ENCODE assay signal across 17 mouse cellular contexts in genomic region chr1:167313220-167313619, GRCm38 (mm10). TPM values are rescaled to one million over a fixed set of nuclear protein-coding genes. Genes with fewer than 3 reads are reported as not detected.
A peak's percentile ranks its signal among the peaks of the same experiment; 100 is the strongest.
DNase-seq lines count a peak whose midpoint lies in the region; ATAC-seq and TF ChIP-seq lines count a peak whose summit lies in the region.
"Had no signal": no experiment of that assay in that cellular context is flagged by ENCODE, and none has a peak within 500 bp of the region (broad histone marks: within the 10 kb centered on the region; RNA-seq: fewer than 3 reads in every experiment).

No protein-coding gene starts in this region.

- no peaks in the 10 kb centered on the region for H3K9me3 ChIP-seq in hindbrain, postnatal 0 days (ENCODE audit: low read length)
- H3K9me3 ChIP-seq in hindbrain, embryonic 10.5 days = no peaks in the 10 kb centered on the region
- H3K9me3 ChIP-seq in megakaryocyte, embryonic 14.5 days = no peaks in the 10 kb centered on the region
- H3K9me3 ChIP-seq: forebrain, embryonic 13.5 days; intestine, embryonic 15.5 days; limb, embryonic 13.5 days; lung, embryonic 15.5 days; stomach, embryonic 15.5 days had no signal

- peak; percentile 14 for DNase-seq in CD4-positive, CD25-positive, alpha-beta regulatory T cell, adult 2 months (ENCODE audit: low read depth, low spot score)
- no peak for DNase-seq in hindbrain, postnatal 0 days (ENCODE audit: low spot score)
- no peak for DNase-seq in hindbrain, embryonic 10.5 days (ENCODE audit: low spot score)
- DNase-seq in thymus, postnatal 14 days = no peak
- no peak for DNase-seq in testis, postnatal 14 days (ENCODE audit: low spot score)
- DNase-seq: cerebellum, postnatal 25 days; kidney, postnatal 25 days; layer of hippocampus, adult 9-11 months had no signal

- ATAC-seq in CD4-positive, CD25-positive, alpha-beta regulatory T cell, adult 4 months = no peak
- ATAC-seq in hindbrain, postnatal 0 days = no peak
- no peak for ATAC-seq in megakaryocyte, adult 5-6 weeks (ENCODE audit: poor library complexity, severe bottlenecking)
- ATAC-seq: forebrain, embryonic 13.5 days; intestine, embryonic 15.5 days; midbrain, embryonic 16.5 days had no signal

- peaks cover 4% of the 10 kb centered on the region; the same call in 1 of the 2 replicates for H3K4me1 ChIP-seq in hindbrain, postnatal 0 days (ENCODE audit: insufficient read depth, low read length)
- H3K4me1 ChIP-seq in hindbrain, embryonic 10.5 days (replicated peaks) = peaks cover 10% of the 10 kb centered on the region
- H3K4me1 ChIP-seq in megakaryocyte, embryonic 14.5 days = peaks cover 49% of the 10 kb centered on the region
- H3K4me1 ChIP-seq: intestine, embryonic 15.5 days; lung, embryonic 15.5 days; stomach, embryonic 15.5 days had no signal

- WGBS in hindbrain, postnatal 0 days = 90% methylated on average over 4 of the region's 4 CpGs
- WGBS in hindbrain, embryonic 10.5 days = 91% methylated on average over 4 of the region's 4 CpGs

- TF ChIP-seq CTCF in hindbrain, postnatal 0 days (IDR thresholded peaks at IDR 0.05; ENCODE audit: low read depth) = peak; percentile 39

- H3K9ac ChIP-seq in hindbrain, postnatal 0 days (replicated peaks; ENCODE audit: low read length) = no peak overlapping the region
- H3K9ac ChIP-seq: forebrain, embryonic 13.5 days; intestine, embryonic 15.5 days; limb, embryonic 13.5 days; lung, embryonic 15.5 days; stomach, embryonic 15.5 days had no signal

- no peak overlapping the region for H3K4me3 ChIP-seq in hindbrain, postnatal 0 days (ENCODE audit: low read length)
- H3K4me3 ChIP-seq in hindbrain, embryonic 10.5 days = no peak overlapping the region
- H3K4me3 ChIP-seq in megakaryocyte, embryonic 14.5 days (replicated peaks) = peak overlapping the region; percentile 81
- H3K4me3 ChIP-seq: forebrain, embryonic 13.5 days; intestine, embryonic 15.5 days; limb, embryonic 13.5 days; lung, embryonic 15.5 days; stomach, embryonic 15.5 days had no signal

- no peak overlapping the region for H3K4me2 ChIP-seq in hindbrain, postnatal 0 days (ENCODE audit: low read depth, low read length)
- H3K4me2 ChIP-seq: forebrain, embryonic 13.5 days; intestine, embryonic 15.5 days; limb, embryonic 13.5 days; lung, embryonic 15.5 days; stomach, embryonic 15.5 days had no signal

- peaks cover 6% of the 10 kb centered on the region; the same call in 1 of the 2 replicates for H3K36me3 ChIP-seq in hindbrain, postnatal 0 days (ENCODE audit: insufficient read depth, low read length)
- H3K36me3 ChIP-seq in hindbrain, embryonic 10.5 days = peaks cover 64% of the 10 kb centered on the region
- H3K36me3 ChIP-seq in megakaryocyte, embryonic 14.5 days (replicated peaks; ENCODE audit: low read length) = peaks cover 60% of the 10 kb centered on the region
- H3K36me3 ChIP-seq: intestine, embryonic 15.5 days had no signal

- no peak overlapping the region for H3K27ac ChIP-seq in hindbrain, postnatal 0 days
- no peak overlapping the region for H3K27ac ChIP-seq in hindbrain, embryonic 10.5 days
- H3K27ac ChIP-seq: forebrain, embryonic 13.5 days; intestine, embryonic 15.5 days; limb, embryonic 13.5 days; lung, embryonic 15.5 days; stomach, embryonic 15.5 days had no signal

- no peaks in the 10 kb centered on the region for H3K27me3 ChIP-seq in hindbrain, postnatal 0 days (ENCODE audit: insufficient read depth, low read length)
- H3K27me3 ChIP-seq in hindbrain, embryonic 10.5 days (ENCODE audit: insufficient read depth, poor library complexity, severe bottlenecking) = no peaks in the 10 kb centered on the region
- H3K27me3 ChIP-seq in megakaryocyte, embryonic 14.5 days (replicated peaks) = no peaks in the 10 kb centered on the region
- H3K27me3 ChIP-seq: forebrain, embryonic 13.5 days; intestine, embryonic 15.5 days; limb, embryonic 13.5 days; lung, embryonic 15.5 days; stomach, embryonic 15.5 days had no signal

RNA-seq across cellular contexts. Expression of gene Tmco1, which starts 5.0 kb away (rescaled TPM):
- polyA plus RNA-seq in CD4-positive, CD25-positive, alpha-beta regulatory T cell, adult 4 months (2017; shearing (Covaris generic)) = 100 to 1,000 TPM; 102 to 115 TPM
- 47.5 and 63.2 TPM in 2 replicates for total RNA-seq in hindbrain, postnatal 0 days (2014; rRNA removed)
- polyA plus RNA-seq in hindbrain, postnatal 0 days (2015; fragmentation: Nextera tagmentation; extraction: Ambion mirVana) = 70.4 and 80.8 TPM in 2 replicates
- 76.3 and 78.3 TPM in 2 replicates for polyA plus RNA-seq in hindbrain, embryonic 10.5 days (2016; fragmentation: Nextera tagmentation; extraction: Ambion mirVana)
- polyA plus RNA-seq in megakaryocyte, embryonic 14.5 days (2012; ENCODE audit: insufficient read depth, low replicate concordance) = 15.5 and 56.2 TPM in 2 replicates
- 168 and 194 TPM in 2 replicates for total RNA-seq in megakaryocyte, adult 5-6 weeks (2015)
- 167 and 196 TPM in 2 replicates for total RNA-seq in megakaryocyte, adult 5-6 weeks (2017)

RNA-seq across cellular contexts. Expression of gene Uck2, which starts 28.1 kb away (rescaled TPM):
- polyA plus RNA-seq in CD4-positive, CD25-positive, alpha-beta regulatory T cell, adult 4 months (2017; shearing (Covaris generic)) = 10 to 100 TPM; 24.0 to 35.0 TPM
- total RNA-seq in hindbrain, postnatal 0 days (2014; rRNA removed) = 71.8 and 91.3 TPM in 2 replicates
- 40.1 and 44.7 TPM in 2 replicates for polyA plus RNA-seq in hindbrain, postnatal 0 days (2015; fragmentation: Nextera tagmentation; extraction: Ambion mirVana)
- polyA plus RNA-seq in hindbrain, embryonic 10.5 days (2016; fragmentation: Nextera tagmentation; extraction: Ambion mirVana) = 113 and 125 TPM in 2 replicates
- 367 and 525 TPM in 2 replicates for polyA plus RNA-seq in megakaryocyte, embryonic 14.5 days (2012; ENCODE audit: insufficient read depth, low replicate concordance)
- total RNA-seq in megakaryocyte, adult 5-6 weeks (2015) = 71.2 and 79.5 TPM in 2 replicates
- 75.3 and 77.6 TPM in 2 replicates for total RNA-seq in megakaryocyte, adult 5-6 weeks (2017)

RNA-seq across cellular contexts. Expression of gene Aldh9a1, which starts 36.6 kb away (rescaled TPM):
- 10 to 100 TPM; 70.3 to 93.0 TPM for polyA plus RNA-seq in CD4-positive, CD25-positive, alpha-beta regulatory T cell, adult 4 months (2017; shearing (Covaris generic))
- total RNA-seq in hindbrain, postnatal 0 days (2014; rRNA removed) = 11.6 and 13.1 TPM in 2 replicates
- 42.9 and 44.2 TPM in 2 replicates for polyA plus RNA-seq in hindbrain, postnatal 0 days (2015; fragmentation: Nextera tagmentation; extraction: Ambion mirVana)
- 39.5 and 48.8 TPM in 2 replicates for polyA plus RNA-seq in hindbrain, embryonic 10.5 days (2016; fragmentation: Nextera tagmentation; extraction: Ambion mirVana)
- 21.0 and 29.7 TPM in 2 replicates for polyA plus RNA-seq in megakaryocyte, embryonic 14.5 days (2012; ENCODE audit: insufficient read depth, low replicate concordance)
- total RNA-seq in megakaryocyte, adult 5-6 weeks (2015) = 37.7 and 42.5 TPM in 2 replicates
- 34.1 and 43.2 TPM in 2 replicates for total RNA-seq in megakaryocyte, adult 5-6 weeks (2017)
